Mouse (Mus musculus) bone marrow, adult 2 months (tissue): ENCODE results near the gene Gm3415.
"Not testable (repeated sequence)": the region's sequence is repeated elsewhere in the genome, so short reads cannot be mapped to it uniquely, and the experiment has no call there.

Experiments
- CTCF ChIP-seq: fragments of 200-500 bp; IDR thresholded peaks from 2 replicates; pipeline ENCODE4 v1.5.1; 2011; ENCODE audit warnings: low read length, control low read depth; ENCODE audit not compliant: control insufficient read depth, insufficient read depth
- POLR2A ChIP-seq: fragments of 200-500 bp; IDR thresholded peaks from 2 replicates; pipeline ENCODE4 v1.6.1; 2011; ENCODE audit warnings: low read depth, mild to moderate bottlenecking, control low read depth, low read length, borderline replicate concordance; ENCODE audit not compliant: control insufficient read depth

DNA sequence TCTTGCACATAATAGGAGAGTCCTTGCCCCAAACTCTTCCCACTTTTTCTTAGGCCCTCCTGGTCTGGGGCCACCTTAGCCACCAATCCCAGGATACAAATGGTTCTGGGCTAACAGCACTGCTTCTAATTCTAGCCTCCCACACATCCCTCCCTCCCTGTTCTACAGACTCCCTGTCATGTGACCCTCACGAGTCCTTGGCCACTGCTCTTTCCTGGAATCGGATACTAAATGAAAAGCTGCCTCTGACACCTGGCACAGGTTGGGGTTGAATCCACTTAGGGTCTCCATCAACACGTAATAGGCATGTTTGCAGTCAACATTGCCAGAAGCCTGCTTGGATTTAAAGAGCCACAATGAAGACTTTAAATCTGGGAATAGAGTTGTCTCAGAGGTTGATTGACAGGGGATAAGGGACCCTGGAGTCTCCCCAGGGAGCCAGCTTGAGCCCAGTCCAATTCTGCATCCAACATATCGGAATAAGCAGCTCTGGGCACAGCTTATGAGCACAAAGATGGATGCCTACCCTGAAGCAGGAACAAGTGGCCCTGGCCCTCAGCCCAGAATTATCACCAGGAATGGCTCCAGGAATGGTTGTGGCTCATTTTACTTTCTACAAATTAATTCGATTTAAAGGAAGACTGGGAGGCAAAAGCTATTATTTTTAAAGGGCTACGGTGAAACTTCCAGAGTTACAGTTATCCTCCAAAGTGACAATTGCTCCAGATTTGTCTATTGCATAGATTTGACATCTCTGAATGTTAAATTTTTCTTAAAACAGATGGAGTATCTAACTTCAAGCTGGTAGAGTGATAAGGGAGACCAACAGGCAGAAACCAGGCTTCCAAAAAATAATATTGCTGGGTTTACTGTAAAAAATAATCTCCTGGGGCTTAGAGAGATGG lies 16.1 kb downstream of the Gm3415 start:
- TF ChIP-seq POLR2A, CTCF: not testable (repeated sequence)
